Mouse (Mus musculus) ZHBTc4 (cell line): ENCODE results near the gene Zfp672.
A peak's percentile ranks its signal among the peaks of the same experiment; 100 is the strongest.
"Not testable (repeated sequence)": the region's sequence is repeated elsewhere in the genome, so short reads cannot be mapped to it uniquely, and the experiment has no call there.

ENCODE experiments used
- DNase-seq: peaks from one replicate; pipeline ENCODE4 v3.0.0-alpha.2; 2011; ENCODE audit warnings: low read depth, low spot score

The Zfp672 gene

GRCm38 (mm10) chr11:58324614-58325229 lies 5.4 kb downstream of the Zfp672 start:
- DNase-seq: no peak

GRCm38 (mm10) chr11:58323570-58324340 lies 6.4 kb downstream of the Zfp672 start:
- DNase-seq: no peak

GRCm38 (mm10) chr11:58322824-58323569 lies 7.1 kb downstream of the Zfp672 start:
- peak; percentile 95 for DNase-seq

GRCm38 (mm10) chr11:58316768-58317390 lies 13.3 kb downstream of the Zfp672 start:
- peak; percentile 34 for DNase-seq

GRCm38 (mm10) chr11:58316344-58316743 lies 13.8 kb downstream of the Zfp672 start:
- DNase-seq: peak; percentile 55

GRCm38 (mm10) chr11:58315536-58316168 lies 14.5 kb downstream of the Zfp672 start:
- no peak for DNase-seq

GRCm38 (mm10) chr11:58314069-58314468 lies 16.1 kb downstream of the Zfp672 start:
- no peak for DNase-seq

GRCm38 (mm10) chr11:58308661-58309060 lies 21.5 kb downstream of the Zfp672 start:
- DNase-seq: no peak

- DNase-seq: peak; percentile 88
Observed at GRCm38 (mm10) chr11:58307411-58308080, 22.6 kb downstream of the Zfp672 start.

- peak; percentile 98 for DNase-seq
Observed at GRCm38 (mm10) chr11:58306860-58307308, 23.3 kb downstream of the Zfp672 start, which contains the start of gene Zfp692. Gene Zfp692 (plus strand): TSS chr11:58307069.

- not testable (repeated sequence) for DNase-seq
Observed at GRCm38 (mm10) chr11:58305299-58305698, 24.8 kb downstream of the Zfp672 start.

- DNase-seq: no peak
Observed at GRCm38 (mm10) chr11:58303594-58303993, 26.5 kb downstream of the Zfp672 start.

- DNase-seq: no peak
Observed at GRCm38 (mm10) chr11:58302774-58303445, 27.2 kb downstream of the Zfp672 start.

GRCm38 (mm10) chr11:58301837-58302754 lies 28.0 kb downstream of the Zfp672 start:
- DNase-seq: peak; percentile 96

GRCm38 (mm10) chr11:58301057-58301456 lies 29.1 kb downstream of the Zfp672 start:
- peak; percentile 83 for DNase-seq

- no peak for DNase-seq
Observed at GRCm38 (mm10) chr11:58297396-58297795, 32.7 kb downstream of the Zfp672 start.

GRCm38 (mm10) chr11:58292791-58293190 lies 37.3 kb downstream of the Zfp672 start:
- no peak for DNase-seq

- DNase-seq: no peak
Observed at GRCm38 (mm10) chr11:58290812-58291211, 39.3 kb downstream of the Zfp672 start.
